Comparison of ENCODE assay signal across 8 mouse cellular contexts in the genomic region with DNA sequence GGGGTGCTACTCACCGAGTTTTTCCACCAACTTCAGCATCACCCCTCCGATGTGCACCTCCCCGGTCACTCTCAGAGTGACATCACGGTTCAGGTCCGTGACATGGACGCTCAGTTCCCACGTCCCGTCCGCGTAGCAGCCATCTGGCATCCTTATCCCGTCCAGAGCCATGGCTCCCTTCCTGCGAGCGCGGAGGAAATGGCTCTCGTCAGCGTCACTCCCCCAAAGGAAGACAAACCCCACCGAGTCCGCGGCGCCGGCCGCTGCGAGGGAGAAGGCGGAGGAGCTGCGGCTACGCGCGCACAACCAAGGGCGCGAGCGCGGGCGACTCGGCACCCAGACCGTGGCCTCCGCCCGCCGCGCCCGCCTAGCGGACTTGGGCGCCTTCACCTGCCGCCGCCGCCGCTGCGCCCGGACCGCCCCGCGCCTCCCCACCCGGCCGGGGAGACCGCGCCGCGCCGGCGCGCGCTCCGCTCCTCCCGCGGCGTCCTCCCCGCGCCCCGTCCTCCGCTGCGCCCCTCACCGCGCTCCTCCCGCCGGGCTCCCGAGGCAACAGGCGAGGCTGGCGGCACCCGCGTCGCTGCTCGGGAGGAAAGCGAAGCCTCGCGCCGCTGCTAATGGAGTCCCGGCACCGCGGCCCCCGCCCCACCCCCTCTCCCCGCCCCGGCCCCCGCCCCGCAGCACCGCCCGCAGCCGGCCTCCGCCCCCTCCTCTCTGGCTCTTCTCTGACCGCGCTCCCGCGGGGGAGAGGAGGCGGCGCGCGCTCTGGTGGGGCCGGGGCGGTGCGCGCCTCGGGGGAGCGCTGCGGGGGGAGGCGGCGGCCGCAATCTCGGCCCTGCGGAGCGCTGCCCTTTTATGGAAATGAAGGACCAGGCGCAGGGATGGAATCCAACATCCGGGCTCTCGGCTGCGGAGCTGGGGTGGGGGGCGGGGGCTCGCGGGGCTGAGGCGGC. TPM values are rescaled to one million over a fixed set of nuclear protein-coding genes. Genes with fewer than 3 reads are reported as not detected.
A peak's percentile ranks its signal among the peaks of the same experiment; 100 is the strongest.
DNase-seq lines count a peak whose midpoint lies in the region; ATAC-seq and TF ChIP-seq lines count a peak whose summit lies in the region.

TSS of gene Fermt2 (minus strand) at position 708 of the 953 bp plus-strand sequence.

- H3K27ac ChIP-seq in forebrain, embryonic 12.5 days, result peak within 1 kb of the TSS; percentile 96
- H3K27ac ChIP-seq in heart, embryonic 14.5 days (replicated peaks in 1 of 2; ENCODE audit: control insufficient read depth in 1 of 2, insufficient read depth in 1 of 2, low read depth in 2 of 2, low read length in 2 of 2), result peak within 1 kb of the TSS; percentile 98 to 99
- peak within 1 kb of the TSS; percentile 76 for H3K27ac ChIP-seq in liver, embryonic 13.5 days
- peak within 1 kb of the TSS; percentile 93 for H3K27ac ChIP-seq in neural tube, embryonic 15.5 days (replicated peaks)

- peak; percentile 90 for ATAC-seq in forebrain, embryonic 12.5 days (ENCODE audit: low FRiP score)
- ATAC-seq in heart, embryonic 14.5 days (ENCODE audit: insufficient number of reproducible peaks, insufficient read depth, low FRiP score, low read depth), result peak; percentile 92
- peak; percentile 70 for ATAC-seq in liver, embryonic 13.5 days (ENCODE audit: low read depth)
- peak; percentile 87 for ATAC-seq in neural tube, embryonic 15.5 days (ENCODE audit: low FRiP score)

- peak; percentile 50 for DNase-seq in brain, embryonic 18.5 days (ENCODE audit: low read depth, low spot score)
- DNase-seq in kidney, postnatal 14 days, result peak; percentile 95
- DNase-seq in liver, embryonic 13.5 days, result peak; percentile 18
- peak; percentile 76 for DNase-seq in urinary bladder, adult 2 months (ENCODE audit: low spot score)

- no peak for TF ChIP-seq CTCF in C2C12 (IDR thresholded peaks at IDR 0.05; ENCODE audit: control insufficient read depth, insufficient read depth, insufficient read length)

- H3K4me2 ChIP-seq in forebrain, embryonic 12.5 days, result peak within 1 kb of the TSS; percentile 64
- peak within 1 kb of the TSS; percentile 89 for H3K4me2 ChIP-seq in heart, embryonic 14.5 days (ENCODE audit: low read length)
- H3K4me2 ChIP-seq in liver, embryonic 13.5 days, result peak within 1 kb of the TSS; percentile 63
- peak within 1 kb of the TSS; percentile 87 for H3K4me2 ChIP-seq in neural tube, embryonic 15.5 days

- peaks cover 49% of the 10 kb centered on the region for H3K79me2 ChIP-seq in C2C12 (ENCODE audit: control insufficient read depth, insufficient read depth)

- no peaks in the 10 kb centered on the region for H3K27me3 ChIP-seq in C2C12 (ENCODE audit: control insufficient read depth, insufficient read depth, insufficient read length)
- no peaks in the 10 kb centered on the region for H3K27me3 ChIP-seq in forebrain, embryonic 12.5 days
- no peaks in the 10 kb centered on the region for H3K27me3 ChIP-seq in heart, embryonic 14.5 days (ENCODE audit: control insufficient read depth, insufficient read depth, low read length)
- peaks cover 55% of the 10 kb centered on the region for H3K27me3 ChIP-seq in liver, embryonic 13.5 days
- H3K27me3 ChIP-seq in neural tube, embryonic 15.5 days (replicated peaks), result no peaks in the 10 kb centered on the region

- peaks cover 42% of the 10 kb centered on the region for H3K79me3 ChIP-seq in C2C12 (ENCODE audit: low read depth)

- WGBS in forebrain, embryonic 12.5 days, result under 1% methylated on average over 57 of the region's 126 CpGs
- under 1% methylated on average over 99 of the region's 126 CpGs for WGBS in heart, embryonic 14.5 days
- WGBS in liver, embryonic 13.5 days (ENCODE audit: insufficient replicate concordance), result under 1% methylated on average over 94 of the region's 126 CpGs
- 1% methylated on average over 94 of the region's 126 CpGs for WGBS in neural tube, embryonic 15.5 days

- peaks cover 23% of the 10 kb centered on the region for H3K4me1 ChIP-seq in forebrain, embryonic 12.5 days
- peaks cover 4 to 28% of the 10 kb centered on the region in 2 experiments for H3K4me1 ChIP-seq in heart, embryonic 14.5 days (ENCODE audit: control insufficient read depth in 2 of 2, insufficient read depth in 2 of 2, low read length in 2 of 2)
- H3K4me1 ChIP-seq in liver, embryonic 13.5 days (replicated peaks), result peaks cover 11% of the 10 kb centered on the region; the same call in 1 of the 2 replicates
- peaks cover 37% of the 10 kb centered on the region for H3K4me1 ChIP-seq in neural tube, embryonic 15.5 days

- H3K9ac ChIP-seq in forebrain, embryonic 12.5 days, result peak within 1 kb of the TSS; percentile 84
- H3K9ac ChIP-seq in heart, embryonic 14.5 days (ENCODE audit: low read length), result peak within 1 kb of the TSS; percentile 97
- peak within 1 kb of the TSS; percentile 67 for H3K9ac ChIP-seq in liver, embryonic 13.5 days
- peak within 1 kb of the TSS; percentile 84 for H3K9ac ChIP-seq in neural tube, embryonic 15.5 days (replicated peaks)

- peak within 1 kb of the TSS; percentile 66 for H3K4me3 ChIP-seq in C2C12 (ENCODE audit: insufficient read depth, poor library complexity, severe bottlenecking)
- H3K4me3 ChIP-seq in forebrain, embryonic 12.5 days (replicated peaks), result peak within 1 kb of the TSS; percentile 79
- peak within 1 kb of the TSS; percentile 65 to 86 for H3K4me3 ChIP-seq in heart, embryonic 14.5 days (ENCODE audit: control insufficient read depth in 1 of 2, insufficient read depth in 1 of 2, low read depth in 1 of 2, low read length in 2 of 2)
- peak within 1 kb of the TSS; percentile 62 for H3K4me3 ChIP-seq in liver, embryonic 13.5 days (replicated peaks)
- H3K4me3 ChIP-seq in neural tube, embryonic 15.5 days (replicated peaks), result peak within 1 kb of the TSS; percentile 82

- H3K9me3 ChIP-seq in forebrain, embryonic 12.5 days, result no peaks in the 10 kb centered on the region
- no peaks in the 10 kb centered on the region for H3K9me3 ChIP-seq in heart, embryonic 14.5 days (ENCODE audit: control insufficient read depth, low read length)
- H3K9me3 ChIP-seq in liver, embryonic 13.5 days (replicated peaks), result no peaks in the 10 kb centered on the region
- no peaks in the 10 kb centered on the region for H3K9me3 ChIP-seq in neural tube, embryonic 15.5 days (replicated peaks)

- H3K36me3 ChIP-seq in C2C12 (ENCODE audit: control insufficient read depth, insufficient read depth), result peaks cover 9% of the 10 kb centered on the region
- H3K36me3 ChIP-seq in forebrain, embryonic 12.5 days (replicated peaks), result no peaks in the 10 kb centered on the region
- peaks cover 6% of the 10 kb centered on the region for H3K36me3 ChIP-seq in heart, embryonic 14.5 days (ENCODE audit: control insufficient read depth, insufficient read depth, low read length)
- H3K36me3 ChIP-seq in liver, embryonic 13.5 days, result no peaks in the 10 kb centered on the region
- H3K36me3 ChIP-seq in neural tube, embryonic 15.5 days, result no peaks in the 10 kb centered on the region

- H3ac ChIP-seq in C2C12 (ENCODE audit: control insufficient read depth, insufficient read length, low read depth), result peak within 1 kb of the TSS; percentile 97

TF ChIP-seq in C2C12, 6 proteins besides CTCF, POLR2A, EP300 and RAD21:
- TF ChIP-seq MYOG (IDR thresholded peaks at IDR 0.05; ENCODE audit: control insufficient read depth, extremely low read depth, insufficient read length) (no peak), CEBPB (IDR thresholded peaks at IDR 0.05; ENCODE audit: low read depth) (no peak), MYOD1 (IDR thresholded peaks at IDR 0.05; ENCODE audit: control insufficient read depth, insufficient read length, low read depth) (no peak), MAX (IDR thresholded peaks at IDR 0.05) (no peak), FOSL1 (IDR thresholded peaks at IDR 0.05; ENCODE audit: insufficient read depth, low read length, poor library complexity, severe bottlenecking) (no peak), USF1 (IDR thresholded peaks at IDR 0.05; ENCODE audit: low read depth) (no peak)

RNA-seq across cellular contexts. Expression of gene Fermt2, which starts in this region (rescaled TPM):
- polyA plus RNA-seq in C2C12 (2012; fragmentation: generic; extraction: Trizol), result 40.9 TPM
- 65.9 and 71.1 TPM in 2 replicates for polyA plus RNA-seq in forebrain, embryonic 12.5 days (2016; fragmentation: Nextera tagmentation; extraction: Ambion mirVana)
- 228 and 235 TPM in 2 replicates for polyA plus RNA-seq in heart, embryonic 14.5 days (2014; fragmentation: Nextera tagmentation; extraction: Ambion mirVana)
- polyA plus RNA-seq in liver, embryonic 13.5 days (2015; fragmentation: Nextera tagmentation; extraction: Ambion mirVana), result 31.6 and 35.4 TPM in 2 replicates
- 78.7 and 103 TPM in 2 replicates for polyA plus RNA-seq in neural tube, embryonic 15.5 days (2015; fragmentation: Nextera tagmentation; extraction: Ambion mirVana)
- polyA plus RNA-seq in urinary bladder, adult 2 months (2012; rRNA removed), result 301 and 304 TPM in 2 replicates

Comparison
In these comparisons a context has a peak if more than half of its experiments do, and no peak if none do; other contexts are left out.
1. Peak in every context shown above with its lines: DNase-seq, ATAC-seq, H3K4me3 ChIP-seq and H3K27ac ChIP-seq.
2. DNase-seq: peak in every context shown above with its lines; median percentile 95 in kidney, postnatal 14 days; 76 in urinary bladder, adult 2 months; 50 in brain, embryonic 18.5 days; 18 in liver, embryonic 13.5 days.